Mouse (Mus musculus): ENCODE data around the gene Itga4.

DNA sequence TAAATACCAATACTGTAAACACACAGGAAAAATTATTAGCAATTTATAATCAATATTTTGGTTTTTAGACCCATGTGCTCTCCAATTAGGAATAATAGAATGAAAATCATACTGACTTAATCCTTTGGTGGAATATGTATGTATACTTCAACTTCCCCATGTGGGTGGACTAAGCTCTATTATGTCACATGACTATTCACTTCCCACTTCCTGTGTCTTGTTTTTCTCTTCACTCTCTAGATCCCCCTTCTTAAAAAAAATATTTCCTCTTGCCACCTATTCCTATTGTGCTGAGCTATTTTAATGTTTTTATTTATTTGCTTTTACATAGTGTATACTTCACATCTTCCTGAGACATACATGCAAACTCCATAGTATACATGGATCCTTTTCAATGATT lies 47.2 kb downstream of the Itga4 start:
- TF ChIP-seq CTCF (conservative IDR thresholded peaks at IDR 0.05; ENCODE audit: low read length) = no peak
- TF ChIP-seq POU5F1 (IDR thresholded peaks at IDR 0.05; ENCODE audit: borderline replicate concordance, low read length) = no peak
